22 mouse cellular contexts compared by ENCODE assay signal in genomic region chr13:54251541-54252225, GRCm38 (mm10). TPM values are rescaled to one million over a fixed set of nuclear protein-coding genes. Genes with fewer than 3 reads are reported as not detected.
A peak's percentile ranks its signal among the peaks of the same experiment; 100 is the strongest.
DNase-seq lines count a peak whose midpoint lies in the region; ATAC-seq and TF ChIP-seq lines count a peak whose summit lies in the region.
"Had no signal": no experiment of that assay in that cellular context is flagged by ENCODE, and none has a peak within 500 bp of the region (broad histone marks: within the 10 kb centered on the region; RNA-seq: fewer than 3 reads in every experiment).

No protein-coding gene starts in this region.

- no peak for TF ChIP-seq CTCF in hindbrain, postnatal 0 days (IDR thresholded peaks at IDR 0.05; ENCODE audit: low read depth)

- no peaks in the 10 kb centered on the region for H3K27me3 ChIP-seq in hindbrain, postnatal 0 days (ENCODE audit: insufficient read depth, low read length)
- H3K27me3 ChIP-seq in hindbrain, embryonic 14.5 days (ENCODE audit: control insufficient read depth, insufficient read depth, low read length) = no peaks in the 10 kb centered on the region
- no peaks in the 10 kb centered on the region for H3K27me3 ChIP-seq in midbrain, embryonic 11.5 days (ENCODE audit: control insufficient read depth, insufficient read depth, low read length)
- peaks cover 45% of the 10 kb centered on the region for H3K27me3 ChIP-seq in midbrain, embryonic 10.5 days (ENCODE audit: low read depth, poor library complexity, severe bottlenecking)
- H3K27me3 ChIP-seq: forebrain, embryonic 15.5 days had no signal

- no peaks in the 10 kb centered on the region for H3K9me3 ChIP-seq in hindbrain, postnatal 0 days (ENCODE audit: low read length)
- H3K9me3 ChIP-seq in hindbrain, embryonic 14.5 days (ENCODE audit: control insufficient read depth, low read length) = no peaks in the 10 kb centered on the region
- H3K9me3 ChIP-seq in midbrain, embryonic 11.5 days (ENCODE audit: control insufficient read depth, low read length) = no peaks in the 10 kb centered on the region
- H3K9me3 ChIP-seq in midbrain, embryonic 10.5 days (replicated peaks) = no peaks in the 10 kb centered on the region
- H3K9me3 ChIP-seq: forebrain, embryonic 15.5 days; heart, embryonic 12.5 days; heart, embryonic 15.5 days; hindbrain, embryonic 10.5 days; hindbrain, embryonic 13.5 days had no signal

- DNase-seq in cerebellum, adult 11-12 months = peak; percentile 26
- peak; percentile 73 to 77 for DNase-seq in cerebellum, postnatal 14 days
- DNase-seq in cerebellum, adult 8-10 months = no peak
- peak; percentile 58 for DNase-seq in hindbrain, postnatal 0 days (ENCODE audit: low spot score)
- DNase-seq in hindbrain, embryonic 14.5 days (ENCODE audit: low spot score) = no peak
- DNase-seq in midbrain, embryonic 11.5 days (ENCODE audit: low spot score, missing footprints) = peak; percentile 80
- DNase-seq in midbrain, embryonic 10.5 days (ENCODE audit: low spot score) = no peak
- DNase-seq: adrenal gland, adult 8-10 months; adrenal gland, postnatal 25 days; gastrocnemius, postnatal 25 days; heart, adult 18-20 months; heart, postnatal 10 days; heart, postnatal 36 days had no signal

- H3K4me2 ChIP-seq in hindbrain, postnatal 0 days (ENCODE audit: low read depth, low read length) = no peak overlapping the region
- H3K4me2 ChIP-seq in hindbrain, embryonic 14.5 days (replicated peaks) = no peak overlapping the region
- H3K4me2 ChIP-seq in midbrain, embryonic 11.5 days = no peak overlapping the region
- H3K4me2 ChIP-seq: forebrain, embryonic 15.5 days; heart, embryonic 12.5 days; heart, embryonic 15.5 days; hindbrain, embryonic 13.5 days had no signal

- no peak overlapping the region for H3K4me3 ChIP-seq in hindbrain, postnatal 0 days (ENCODE audit: low read length)
- no peak overlapping the region for H3K4me3 ChIP-seq in hindbrain, embryonic 14.5 days (replicated peaks; ENCODE audit: low read length)
- H3K4me3 ChIP-seq in midbrain, embryonic 11.5 days (ENCODE audit: low read depth, low read length) = no peak overlapping the region
- no peak overlapping the region for H3K4me3 ChIP-seq in midbrain, embryonic 10.5 days
- H3K4me3 ChIP-seq: forebrain, embryonic 15.5 days; heart, embryonic 12.5 days; heart, embryonic 15.5 days; hindbrain, embryonic 10.5 days; hindbrain, embryonic 13.5 days had no signal

- peaks cover 13% of the 10 kb centered on the region; the same call in 1 of the 2 replicates for H3K4me1 ChIP-seq in hindbrain, postnatal 0 days (ENCODE audit: insufficient read depth, low read length)
- H3K4me1 ChIP-seq in hindbrain, embryonic 14.5 days (replicated peaks; ENCODE audit: control insufficient read depth, insufficient read depth, low read length) = peaks cover 18% of the 10 kb centered on the region
- peaks cover 5% of the 10 kb centered on the region; the same call in 1 of the 2 replicates for H3K4me1 ChIP-seq in midbrain, embryonic 11.5 days (ENCODE audit: control insufficient read depth, insufficient read depth, low read length)
- peaks cover 30% of the 10 kb centered on the region for H3K4me1 ChIP-seq in midbrain, embryonic 10.5 days

- WGBS in hindbrain, postnatal 0 days = 50% methylated on average over 11 of the region's 11 CpGs
- 66% methylated on average over 11 of the region's 11 CpGs for WGBS in hindbrain, embryonic 14.5 days
- WGBS in midbrain, embryonic 11.5 days = 81% methylated on average over 11 of the region's 11 CpGs
- 90% methylated on average over 11 of the region's 11 CpGs for WGBS in midbrain, embryonic 10.5 days

- no peaks in the 10 kb centered on the region for H3K36me3 ChIP-seq in hindbrain, postnatal 0 days (ENCODE audit: insufficient read depth, low read length)
- no peaks in the 10 kb centered on the region for H3K36me3 ChIP-seq in hindbrain, embryonic 14.5 days (replicated peaks; ENCODE audit: control insufficient read depth, insufficient read depth)
- no peaks in the 10 kb centered on the region for H3K36me3 ChIP-seq in midbrain, embryonic 11.5 days (ENCODE audit: control insufficient read depth, insufficient read depth, low read length)
- no peaks in the 10 kb centered on the region for H3K36me3 ChIP-seq in midbrain, embryonic 10.5 days
- H3K36me3 ChIP-seq: forebrain, embryonic 15.5 days; heart, embryonic 12.5 days; heart, embryonic 15.5 days; hindbrain, embryonic 10.5 days; hindbrain, embryonic 13.5 days had no signal

- no peak overlapping the region for H3K27ac ChIP-seq in hindbrain, postnatal 0 days
- H3K27ac ChIP-seq in hindbrain, embryonic 14.5 days = no peak overlapping the region
- no peak overlapping the region for H3K27ac ChIP-seq in midbrain, embryonic 11.5 days (ENCODE audit: low read depth, low read length)
- no peak overlapping the region for H3K27ac ChIP-seq in midbrain, embryonic 10.5 days (replicated peaks)
- H3K27ac ChIP-seq: forebrain, embryonic 15.5 days; heart, embryonic 15.5 days; hindbrain, embryonic 10.5 days; hindbrain, embryonic 13.5 days had no signal

- ATAC-seq in cerebellum, adult (ENCODE audit: insufficient number of reproducible peaks, low FRiP score, low TSS enrichment) = no peak
- 0 out of 2 replicates have a peak, but pooled peaks have one; percentile 24 for ATAC-seq in hindbrain, postnatal 0 days
- ATAC-seq in hindbrain, embryonic 14.5 days (ENCODE audit: low FRiP score) = no peak
- no peak for ATAC-seq in midbrain, embryonic 11.5 days (ENCODE audit: low FRiP score)
- ATAC-seq: activated CD4-positive, CD25-positive, alpha-beta regulatory T cell, adult 4 months; forebrain, embryonic 15.5 days; intestine, postnatal 0 days had no signal

- H3K9ac ChIP-seq in hindbrain, postnatal 0 days (replicated peaks; ENCODE audit: low read length) = no peak overlapping the region
- H3K9ac ChIP-seq in hindbrain, embryonic 14.5 days = no peak overlapping the region
- no peak overlapping the region for H3K9ac ChIP-seq in midbrain, embryonic 11.5 days (ENCODE audit: low read length)
- H3K9ac ChIP-seq: forebrain, embryonic 15.5 days; heart, embryonic 12.5 days; heart, embryonic 15.5 days; hindbrain, embryonic 13.5 days had no signal

RNA-seq across cellular contexts. Expression of gene Hrh2, which starts 59.8 kb away (rescaled TPM):
- total RNA-seq in hindbrain, postnatal 0 days (2014; rRNA removed) = 1.8 and 2.9 TPM in 2 replicates
- polyA plus RNA-seq in hindbrain, postnatal 0 days (2015; fragmentation: Nextera tagmentation; extraction: Ambion mirVana) = 0.78 and 0.98 TPM in 2 replicates
- polyA plus RNA-seq in hindbrain, embryonic 14.5 days (2014; fragmentation: Nextera tagmentation; extraction: Ambion mirVana) = 0.76 and 0.90 TPM in 2 replicates
- polyA plus RNA-seq in midbrain, embryonic 11.5 days (2014; fragmentation: Nextera tagmentation; extraction: Ambion mirVana) = 0.07 TPM in 1 of 2 replicates, not detected in the other
- polyA plus RNA-seq in midbrain, embryonic 10.5 days (2016; fragmentation: Nextera tagmentation; extraction: Ambion mirVana) = 0.14 and 0.15 TPM in 2 replicates
- total RNA-seq: gastrocnemius, postnatal 25 days had no signal
- polyA plus RNA-seq: forebrain, embryonic 11.5 days; heart, embryonic 12.5 days had no signal

Comparison
In these comparisons a context has a peak if more than half of its experiments do, and no peak if none do; other contexts are left out.
1. DNase-seq: peak in cerebellum, adult 11-12 months (single experiment), cerebellum, postnatal 14 days (2 of 2), hindbrain, postnatal 0 days (single experiment) and midbrain, embryonic 11.5 days (single experiment); none in cerebellum, adult 8-10 months (single experiment), hindbrain, embryonic 14.5 days (single experiment) and midbrain, embryonic 10.5 days (single experiment).